Mouse (Mus musculus) layer of hippocampus, adult 8-10 months (tissue): ENCODE results near the gene Psmb11. TPM values are rescaled to one million over a fixed set of nuclear protein-coding genes. Genes with fewer than 3 reads are reported as not detected.
"Not testable (repeated sequence)": the region's sequence is repeated elsewhere in the genome, so short reads cannot be mapped to it uniquely, and the experiment has no call there.

Source experiments
- DNase-seq, 2 experiments: peaks; one replicate each; pipeline ENCODE4 v3.0.0; 2022; ENCODE audit warnings: low spot score in 2 of 2
- total RNA-seq, 4 experiments: library from RNA; stranded (reverse); gene quantifications; 2 replicates each; pipeline ENCODE4 v1.2.4; 2022

Gene Psmb11
- total RNA-seq, 4 experiments from 2014 or later = 0.14 to 0.51 (median 0.23) TPM; not detected in 1

DNA sequence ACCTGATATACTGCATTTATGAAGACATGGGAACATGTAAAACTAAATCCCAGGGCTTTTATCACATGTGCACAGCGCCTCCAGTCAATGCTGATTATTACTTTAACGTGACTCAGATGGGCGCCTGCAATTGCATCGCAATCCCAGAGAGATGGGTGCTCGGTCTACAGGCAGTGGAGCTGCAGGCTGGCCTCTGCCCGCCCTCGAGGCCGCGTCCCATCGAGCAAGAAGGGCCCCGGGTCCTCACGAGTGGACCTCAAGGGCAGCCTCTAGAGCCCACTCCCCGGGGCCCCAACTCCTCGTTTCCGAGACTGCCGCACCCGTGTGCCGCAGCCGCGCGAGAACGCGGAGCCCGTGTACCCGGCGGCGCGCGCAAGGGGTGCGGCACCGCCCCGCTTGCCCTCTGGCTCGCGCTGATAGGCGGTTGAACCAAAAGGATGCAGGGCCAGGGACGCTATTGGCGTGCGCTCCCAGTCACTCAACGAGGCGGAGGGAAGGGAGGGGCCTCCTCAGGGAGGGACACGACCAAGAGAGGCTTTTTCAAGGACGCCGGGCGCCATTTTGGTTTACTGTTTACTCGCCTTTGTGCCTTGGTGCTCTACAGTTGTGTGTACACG lies 18.1 kb upstream of the Psmb11 start:
- peak; percentile 95 for DNase-seq

- DNase-seq = no peak
Measured at GRCm38 (mm10) chr14:54603686-54604085, 17.5 kb upstream of the Psmb11 start.

DNA sequence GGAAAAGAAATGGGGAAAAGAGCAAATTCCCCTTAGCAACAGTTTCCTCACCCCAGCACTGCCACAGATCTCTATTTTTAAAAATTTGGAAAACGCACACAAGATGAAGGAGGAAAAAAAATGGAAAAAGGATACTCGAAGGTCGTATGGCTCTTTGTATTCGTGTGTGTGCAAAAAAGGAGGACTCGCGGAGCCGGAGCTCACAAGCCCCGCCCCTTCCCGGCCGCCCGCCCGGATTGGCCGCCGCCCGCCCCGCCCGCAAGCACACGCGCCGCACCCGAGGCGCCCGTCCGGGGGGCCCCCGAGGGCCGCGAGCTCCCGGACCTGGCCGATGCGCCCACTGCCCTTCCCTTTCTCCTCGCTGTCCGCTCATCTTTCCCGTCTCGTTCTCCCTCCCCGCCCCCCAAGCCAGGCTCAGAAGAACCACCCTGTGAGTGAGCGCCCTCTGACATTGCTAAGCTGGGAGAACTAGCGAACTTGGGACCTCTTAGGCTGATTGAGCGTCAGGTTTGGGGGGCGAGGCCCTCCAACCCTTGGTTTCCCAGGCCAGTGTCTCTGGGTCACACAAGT lies 15.4 kb upstream of the Psmb11 start, which contains the start of gene 4931414P19Rik:
4931414P19Rik (minus strand) TSS at position 242 of the 570 bp plus-strand sequence.
- peak in 1 of 2 experiments; percentile 47 for DNase-seq

- no peak for DNase-seq
Measured at GRCm38 (mm10) chr14:54607226-54607625, 14.0 kb upstream of the Psmb11 start.

DNA sequence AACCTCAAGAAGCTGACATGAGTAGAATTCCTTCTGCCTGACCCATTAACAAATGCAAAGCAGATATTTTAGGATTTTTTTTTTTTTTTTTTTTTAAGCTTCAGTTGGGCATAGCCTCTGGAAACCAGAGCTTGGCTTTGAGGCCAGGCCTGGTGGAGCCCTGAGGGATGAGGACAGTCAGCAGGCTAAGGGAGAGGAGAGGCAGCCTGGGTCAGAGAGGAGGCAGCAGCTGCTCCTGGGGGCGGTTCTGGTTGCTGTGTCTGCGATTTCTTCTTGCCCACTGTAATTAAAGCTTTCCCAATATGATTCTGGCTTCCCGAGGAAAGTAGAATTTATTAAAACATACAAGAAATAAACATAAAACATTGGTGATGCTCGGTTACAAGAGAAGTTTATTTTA lies 12.0 kb upstream of the Psmb11 start:
- DNase-seq = no peak

DNA sequence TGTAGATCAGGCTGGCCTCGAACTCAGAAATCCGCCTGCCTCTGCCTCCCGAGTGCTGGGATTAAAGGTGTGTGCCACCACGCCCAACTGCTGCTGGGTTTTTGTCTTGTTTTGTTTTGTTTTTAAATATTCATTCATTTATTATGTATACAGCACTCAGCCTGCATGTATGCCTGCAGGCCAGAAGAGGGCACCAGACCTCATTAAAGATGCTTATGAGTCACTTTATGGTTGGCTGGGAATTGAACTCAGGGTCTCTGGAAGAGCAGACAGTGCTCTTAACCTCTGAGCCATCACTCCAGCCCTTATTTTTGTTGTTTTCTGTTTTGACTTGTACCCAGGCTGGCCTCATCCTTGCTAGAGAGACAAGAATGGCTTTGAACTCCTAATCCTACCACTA lies 11.3 kb upstream of the Psmb11 start:
- no peak for DNase-seq

GRCm38 (mm10) chr14:54610648-54611047 lies 10.6 kb upstream of the Psmb11 start:
- peak; percentile 62 to 66 for DNase-seq

DNA sequence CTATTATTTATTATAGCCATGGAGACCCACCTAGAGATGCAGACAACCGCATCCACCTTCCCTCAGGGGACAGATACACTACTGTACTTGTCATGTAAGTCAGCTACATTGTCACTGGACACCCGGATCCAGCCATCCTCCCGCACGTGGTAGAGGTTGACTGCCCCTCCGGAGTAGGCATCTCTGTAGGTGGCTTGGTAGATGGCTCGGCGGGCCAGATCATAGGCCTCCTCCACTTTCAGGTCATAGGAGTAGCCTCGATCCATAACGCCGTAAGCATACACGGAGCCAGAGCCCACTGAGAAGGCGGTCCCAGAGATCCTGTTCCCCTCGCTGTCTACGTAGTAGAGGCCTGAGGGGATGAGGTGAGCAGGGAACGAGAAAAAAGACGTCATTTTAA lies 7.1 kb upstream of the Psmb11 start:
- not testable (repeated sequence) for DNase-seq

- DNase-seq = no peak
Measured at GRCm38 (mm10) chr14:54616226-54616825, 4.9 kb upstream of the Psmb11 start.

GRCm38 (mm10) chr14:54617152-54617896 lies 3.9 kb upstream of the Psmb11 start:
- DNase-seq = no peak

DNA sequence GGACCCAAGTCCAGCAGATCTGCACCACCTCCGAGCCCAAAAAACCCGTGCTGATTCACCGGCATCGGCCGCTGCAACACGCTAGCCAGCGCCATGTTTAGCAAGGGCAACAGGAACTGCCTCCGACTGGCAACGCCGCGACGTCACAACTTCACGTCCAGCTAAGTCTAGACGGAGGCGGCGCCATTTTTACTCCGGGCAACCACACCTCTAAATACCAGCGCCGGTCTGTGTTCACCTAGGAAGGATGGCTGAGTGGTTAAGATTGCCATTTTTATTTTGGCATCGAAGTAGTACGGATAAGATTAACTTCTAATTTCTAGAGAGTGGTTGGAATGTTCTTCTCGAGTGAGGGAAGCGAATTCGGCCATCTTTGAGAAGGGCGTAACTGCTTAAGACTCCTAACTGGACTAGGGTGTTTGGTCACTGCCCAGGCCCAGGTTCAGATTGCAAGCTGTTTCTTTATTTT lies 3.3 kb upstream of the Psmb11 start, which contains the start of gene Psmb5:
Psmb5 (minus strand) TSS at position 126 of the 469 bp plus-strand sequence.
- DNase-seq = peak; percentile 88 to 93

DNA sequence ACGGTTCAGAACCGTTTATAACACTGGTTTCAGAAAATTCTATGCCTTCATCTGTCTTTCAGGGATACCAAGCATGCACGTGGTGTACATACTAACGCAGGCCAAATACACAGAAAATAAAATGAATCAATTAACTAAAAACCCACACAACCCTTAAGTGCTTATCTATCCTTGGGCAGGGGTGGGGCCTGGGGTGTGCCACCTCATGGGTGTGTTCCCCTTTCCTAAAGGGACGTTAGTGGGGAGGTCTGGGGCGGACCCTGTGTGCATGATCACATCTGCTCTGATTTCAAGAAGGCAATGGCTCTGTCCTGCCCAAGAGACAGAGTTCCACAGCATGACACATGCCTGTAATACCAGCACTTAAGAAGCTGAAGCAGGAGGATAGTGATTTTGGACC lies 2.1 kb downstream of the Psmb11 start:
- DNase-seq = no peak

- no peak for DNase-seq
Measured at GRCm38 (mm10) chr14:54624976-54625375, 3.7 kb downstream of the Psmb11 start.

GRCm38 (mm10) chr14:54628103-54628502 lies 6.9 kb downstream of the Psmb11 start:
- DNase-seq = no peak

GRCm38 (mm10) chr14:54629797-54630196 lies 8.6 kb downstream of the Psmb11 start:
- DNase-seq = no peak

GRCm38 (mm10) chr14:54630583-54631239 lies 9.5 kb downstream of the Psmb11 start:
- no peak for DNase-seq

DNA sequence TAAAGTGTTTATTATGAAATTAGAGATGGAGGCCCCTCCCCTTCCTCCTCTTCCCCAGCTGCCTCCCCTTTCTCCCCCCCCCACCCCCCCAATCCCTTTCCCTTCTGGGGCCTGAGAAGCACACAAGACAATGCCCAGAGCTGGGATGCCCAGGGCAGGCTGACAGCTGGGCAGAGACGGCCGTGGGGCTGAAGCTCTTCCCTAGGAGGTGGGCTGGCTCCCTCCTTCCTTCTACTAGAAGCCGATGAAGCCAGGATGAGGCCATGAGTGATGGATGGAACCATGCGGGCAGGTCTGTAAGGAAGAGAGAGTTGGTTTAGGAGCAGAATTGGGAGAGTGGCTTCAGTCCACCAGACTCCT lies 10.0 kb downstream of the Psmb11 start:
- DNase-seq = no peak

GRCm38 (mm10) chr14:54632252-54632651 lies 11.0 kb downstream of the Psmb11 start:
- no peak for DNase-seq

DNA sequence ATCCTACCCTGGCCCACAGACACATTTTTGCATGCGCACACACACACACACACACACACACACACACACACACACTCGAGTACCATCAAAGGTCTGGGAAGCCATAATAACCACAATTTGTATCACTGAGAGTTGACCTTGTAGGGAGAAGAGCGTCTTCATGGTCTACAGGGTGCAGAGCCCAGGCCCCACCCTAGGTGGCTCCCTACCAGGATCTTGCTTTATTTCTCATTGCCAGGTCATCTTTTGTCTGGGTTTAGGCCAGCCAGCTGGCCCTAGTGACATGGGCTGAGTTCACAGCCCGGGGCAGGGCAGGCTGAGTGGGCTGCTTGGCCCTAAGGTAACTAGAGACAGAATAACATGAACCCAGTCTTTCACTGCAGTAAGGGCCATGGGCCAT lies 12.9 kb downstream of the Psmb11 start:
- no peak for DNase-seq

DNA sequence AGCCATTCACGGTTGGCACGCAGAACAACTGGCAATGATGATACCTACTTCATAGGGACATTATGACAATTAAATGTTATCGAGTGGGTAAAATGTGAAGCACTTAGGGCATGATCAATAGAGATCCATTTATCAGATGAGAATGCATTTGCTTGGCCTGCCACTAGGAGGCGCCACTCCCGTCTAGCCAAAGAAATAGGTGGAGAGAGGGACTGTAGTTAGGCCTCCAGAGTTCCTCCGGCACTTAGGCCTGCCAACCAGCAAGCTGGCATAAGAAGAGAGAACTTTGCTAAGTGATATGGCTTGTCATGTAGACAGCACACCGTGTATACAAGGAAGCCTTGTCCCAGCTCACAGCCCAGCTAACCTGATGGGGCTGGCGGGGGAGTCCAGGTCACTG lies 15.7 kb downstream of the Psmb11 start:
- peak in 1 of 2 experiments; percentile 54 for DNase-seq

DNA sequence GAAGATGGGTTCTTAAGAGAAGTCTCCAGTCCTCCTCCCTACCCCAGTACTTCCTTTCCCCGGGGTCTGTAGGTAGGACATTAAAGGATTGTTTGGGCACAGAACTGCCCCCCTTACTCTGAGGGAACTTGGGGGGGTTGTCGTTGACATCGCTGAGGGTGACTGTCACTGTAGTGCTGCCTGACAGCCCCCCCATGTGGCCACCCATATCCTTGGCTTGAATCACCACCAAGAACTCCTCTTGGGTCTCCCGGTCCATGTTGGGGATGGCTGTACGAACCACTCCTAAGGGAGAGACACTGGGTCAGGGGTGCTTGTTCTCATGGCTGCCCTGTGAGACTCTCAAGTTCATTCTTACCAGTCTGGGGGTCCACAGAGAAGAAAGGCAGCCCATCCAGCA lies 17.0 kb downstream of the Psmb11 start:
- no peak for DNase-seq
